Mouse (Mus musculus) olfactory bulb, adult 2 months (tissue): ENCODE measurements at regions not wholly inside any gene's neighbourhood (a gene's known extent, or its start where the extent isn't known, plus 50 kb on each side); places are given as distances from the start of the nearest gene placed in this dataset.

Experiments
- CTCF ChIP-seq: fragments of 200-500 bp; IDR thresholded peaks from 2 replicates; pipeline ENCODE4 v1.5.1; 2012; ENCODE audit warnings: low read depth, mild to moderate bottlenecking, low read length, moderate library complexity; ENCODE audit not compliant: insufficient read depth
- POLR2A ChIP-seq: fragments of 200-500 bp; IDR thresholded peaks from 2 replicates; pipeline ENCODE4 v1.6.1; 2012; ENCODE audit warnings: mild to moderate bottlenecking, low read depth, low read length, moderate library complexity; ENCODE audit not compliant: insufficient read depth

- TF ChIP-seq POLR2A (no peak), CTCF (no peak)
Measured at GRCm38 (mm10) chr1:177367864-177368610, 74.1 kb upstream of the Zbtb18 start.
